Mouse (Mus musculus) heart, postnatal 4 days (tissue): ENCODE results near the gene Pign. TPM values are rescaled to one million over a fixed set of nuclear protein-coding genes. Genes with fewer than 3 reads are reported as not detected.

Source experiments
- DNase-seq: peaks from one replicate; pipeline ENCODE4 v3.0.0; 2021
- total RNA-seq, 2 experiments: library from RNA; stranded (reverse); gene quantifications; 2 replicates each; pipeline ENCODE4 v1.2.3; 2021

The Pign gene
- total RNA-seq: 10 to 100 TPM; 23.6 to 25.7 TPM

- DNase-seq: peak; percentile 98
Measured at GRCm38 (mm10) chr1:105663171-105663961, at the start of gene Pign, which contains the start of gene Relch. Pign (minus strand) TSS chr1:105663677. Relch (plus strand) TSS chr1:105663861.

GRCm38 (mm10) chr1:105712822-105713221 lies 49.3 kb upstream of the Pign start:
- no peak for DNase-seq

GRCm38 (mm10) chr1:105711227-105711626 lies 47.8 kb upstream of the Pign start:
- peak; percentile 28 for DNase-seq

- DNase-seq: no peak
Measured at GRCm38 (mm10) chr1:105709415-105709814, 45.9 kb upstream of the Pign start.

- no peak for DNase-seq
Measured at GRCm38 (mm10) chr1:105700984-105701530, 37.6 kb upstream of the Pign start.

DNA sequence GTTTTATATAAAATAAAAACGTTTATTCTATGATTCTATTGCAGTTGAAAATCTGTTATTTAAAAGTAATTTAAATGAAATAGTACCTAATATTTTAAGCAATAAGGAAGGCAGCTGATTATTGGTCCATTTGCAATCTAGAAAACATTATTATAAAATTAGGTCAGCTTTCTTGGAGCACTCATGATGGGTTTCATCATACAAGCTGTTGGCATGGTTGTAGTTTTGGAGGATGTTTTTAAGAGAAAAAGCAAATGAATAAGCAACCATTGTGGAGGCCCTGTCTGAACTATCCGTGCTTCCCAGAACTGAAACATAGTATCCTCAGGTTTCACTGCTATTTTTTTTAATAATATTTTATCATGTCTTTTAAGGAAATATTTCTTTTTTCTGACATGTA lies 32.1 kb upstream of the Pign start:
- no peak for DNase-seq

- DNase-seq: no peak
Measured at GRCm38 (mm10) chr1:105685501-105685900, 22.0 kb upstream of the Pign start.

DNA sequence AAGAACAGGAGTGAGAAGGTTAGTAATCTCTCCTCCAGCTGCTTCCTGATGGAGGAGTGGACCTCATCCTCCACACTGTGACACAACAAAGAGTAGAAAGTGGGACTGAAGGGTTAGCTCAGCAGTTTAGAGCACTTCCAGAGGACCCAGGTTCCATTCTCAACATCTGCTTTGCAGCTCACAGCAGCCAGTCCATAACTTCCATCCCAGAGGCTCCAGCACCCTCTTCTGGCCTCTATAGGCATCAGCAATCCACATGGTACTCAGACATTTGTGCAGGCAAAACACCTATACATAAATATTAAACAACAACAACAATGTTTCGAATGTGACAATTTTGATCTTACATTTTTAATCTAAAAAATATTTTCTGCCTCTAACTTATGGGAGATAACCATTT lies 17.1 kb upstream of the Pign start:
- DNase-seq: peak; percentile 18

DNA sequence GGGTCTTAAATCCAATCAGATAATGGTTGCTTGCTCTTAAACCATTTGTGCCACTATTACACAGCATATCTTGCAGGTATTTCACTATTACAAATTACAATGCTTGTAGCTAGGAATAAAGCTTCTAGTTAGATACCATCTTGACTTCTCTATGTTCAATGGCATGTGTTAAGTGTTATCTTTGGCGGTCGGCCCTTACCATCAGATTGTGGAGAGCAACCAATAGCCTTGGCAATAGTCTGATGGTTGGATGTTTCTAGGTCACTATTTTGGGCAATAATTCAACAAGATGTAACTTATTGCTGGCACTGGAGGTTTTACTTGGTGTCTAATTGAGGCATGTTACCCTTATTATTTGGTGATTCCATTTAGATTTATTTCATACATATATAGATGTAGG lies 11.3 kb upstream of the Pign start:
- no peak for DNase-seq

GRCm38 (mm10) chr1:105669700-105670099 lies 6.2 kb upstream of the Pign start:
- DNase-seq: no peak

- no peak for DNase-seq
Measured at GRCm38 (mm10) chr1:105663962-105664812, 710 bp upstream of the Pign start.

DNA sequence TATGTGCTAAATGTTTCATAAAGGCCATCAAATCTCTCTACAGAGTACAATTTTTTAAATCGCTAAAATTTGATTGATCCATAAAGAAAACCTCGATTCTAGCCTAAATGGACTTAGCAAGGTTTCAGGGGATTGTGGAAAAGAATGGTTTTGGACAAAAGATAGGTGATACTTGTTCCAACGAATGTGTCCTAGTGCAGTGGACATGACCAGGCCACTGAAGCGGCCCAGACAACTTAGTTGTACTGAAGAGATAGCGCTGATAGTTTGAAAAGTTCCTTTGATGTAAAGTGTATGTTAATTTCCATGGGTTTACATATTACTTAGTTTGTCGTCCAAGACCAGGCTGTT lies 682 bp downstream of the Pign start:
- DNase-seq: no peak

DNA sequence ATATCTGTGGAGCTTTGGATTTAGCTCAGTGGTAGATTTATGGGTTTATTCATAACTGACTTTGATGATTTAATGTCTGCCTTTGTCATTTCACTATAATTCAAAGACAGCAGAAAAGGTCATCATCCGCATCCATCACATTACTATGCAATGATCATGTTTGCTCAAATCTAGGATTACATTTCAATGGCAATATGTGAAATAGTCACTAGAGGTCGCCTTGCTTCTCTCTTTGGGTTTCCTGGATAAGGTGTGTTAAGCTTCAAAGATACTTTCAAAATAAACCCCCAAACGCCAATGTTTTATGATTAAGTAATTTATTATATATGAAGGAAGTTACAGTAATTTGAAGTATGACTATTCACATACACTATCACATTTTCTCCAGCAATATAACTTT lies 3.5 kb downstream of the Pign start:
- peak; percentile 26 for DNase-seq

DNA sequence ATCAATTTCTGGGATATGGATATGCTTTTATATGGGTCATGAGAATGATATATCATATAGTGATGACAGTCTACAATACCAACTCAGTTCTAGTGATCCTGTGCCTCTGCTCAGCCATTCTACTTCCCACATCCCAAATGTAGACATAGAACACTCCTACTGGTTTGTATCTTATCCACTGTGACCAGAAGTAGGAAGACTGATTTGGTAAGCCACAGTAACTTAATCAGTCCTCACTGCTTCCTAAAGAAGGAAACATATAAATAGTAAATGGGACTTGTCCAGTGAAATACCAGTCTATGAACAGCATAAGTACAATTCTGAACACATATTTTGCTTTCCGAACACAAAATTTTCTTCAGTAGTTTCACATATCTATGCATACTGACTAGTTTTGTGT lies 9.5 kb downstream of the Pign start:
- DNase-seq: no peak

GRCm38 (mm10) chr1:105650650-105651049 lies 12.8 kb downstream of the Pign start:
- DNase-seq: no peak

DNA sequence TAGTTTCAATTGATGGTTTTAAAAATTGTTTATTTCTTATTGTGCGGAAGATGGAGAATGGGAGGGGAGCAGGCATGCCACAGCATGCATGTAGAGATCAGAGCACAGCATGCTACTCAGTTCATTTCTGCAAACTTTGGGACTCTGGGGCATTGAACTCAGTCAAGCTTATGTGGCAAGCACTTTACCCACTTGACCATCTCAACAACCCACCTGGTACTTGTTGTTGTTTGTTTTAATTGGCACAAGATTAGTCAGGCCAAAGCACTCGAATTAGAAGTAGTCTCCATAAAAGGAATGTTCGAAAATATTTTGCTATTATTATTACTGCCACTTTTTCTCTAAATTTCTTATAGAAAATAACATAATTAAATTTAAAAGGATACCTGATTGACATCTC lies 19.4 kb downstream of the Pign start:
- DNase-seq: no peak

DNA sequence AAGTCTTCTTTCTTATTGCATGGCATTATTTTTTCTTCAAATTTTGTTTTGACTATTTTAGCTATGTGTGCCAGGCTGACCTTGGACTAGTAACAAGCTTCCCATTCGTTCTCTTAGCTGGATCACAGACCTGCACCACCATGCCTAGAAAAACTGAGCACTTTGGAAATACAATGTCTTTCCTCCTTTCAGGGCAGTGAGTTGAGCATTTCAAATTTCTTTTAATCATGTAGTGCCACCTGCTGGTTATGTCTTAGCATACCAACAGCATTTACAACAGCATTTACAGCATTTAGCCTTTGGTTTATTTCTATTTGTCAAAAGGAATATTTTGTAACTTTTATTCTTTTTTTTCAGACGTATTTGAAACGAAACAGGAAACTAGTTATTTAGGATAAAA lies 33.0 kb downstream of the Pign start:
- DNase-seq: peak; percentile 13

- DNase-seq: no peak
Measured at GRCm38 (mm10) chr1:105589673-105590072, 73.8 kb downstream of the Pign start.

- no peak for DNase-seq
Measured at GRCm38 (mm10) chr1:105588697-105589096, 74.8 kb downstream of the Pign start.

DNA sequence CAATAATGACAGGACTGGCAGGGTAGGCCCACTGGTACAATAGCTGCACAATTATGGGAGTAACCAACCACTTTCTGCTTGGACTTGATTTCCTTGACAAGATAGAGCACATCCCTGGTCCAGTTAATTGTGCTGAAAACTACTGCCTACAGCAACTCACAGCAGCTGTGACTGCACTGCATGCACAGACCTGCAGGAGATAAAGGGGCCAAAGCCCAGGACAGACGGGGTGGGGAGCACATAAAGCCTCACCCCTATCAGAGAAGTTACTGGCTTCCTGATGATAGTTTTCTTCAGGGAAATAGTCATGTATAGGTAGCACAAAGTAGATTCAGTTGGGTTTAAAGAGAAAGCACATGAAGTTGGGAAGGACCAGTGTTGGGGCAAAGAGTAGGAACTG lies 80.7 kb downstream of the Pign start:
- DNase-seq: no peak

DNA sequence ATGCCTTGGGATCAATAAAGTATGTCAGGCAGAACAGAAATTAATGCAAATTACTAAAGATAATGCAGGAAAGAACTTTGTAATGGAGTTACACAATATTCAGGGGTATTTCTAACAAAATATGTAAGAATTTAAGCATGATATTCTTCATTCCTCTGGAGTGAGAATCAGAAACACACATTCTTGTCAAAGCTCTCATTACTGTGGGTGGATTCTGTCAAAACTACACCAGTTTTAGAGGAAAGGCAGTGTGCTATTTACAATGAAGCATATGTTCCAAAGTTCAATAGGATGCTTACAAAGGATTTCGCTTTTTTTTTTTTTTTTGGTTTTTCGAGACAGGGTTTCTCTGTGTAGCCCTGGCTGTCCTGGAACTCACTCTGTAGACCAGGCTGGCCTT lies 82.6 kb downstream of the Pign start:
- DNase-seq: no peak

DNA sequence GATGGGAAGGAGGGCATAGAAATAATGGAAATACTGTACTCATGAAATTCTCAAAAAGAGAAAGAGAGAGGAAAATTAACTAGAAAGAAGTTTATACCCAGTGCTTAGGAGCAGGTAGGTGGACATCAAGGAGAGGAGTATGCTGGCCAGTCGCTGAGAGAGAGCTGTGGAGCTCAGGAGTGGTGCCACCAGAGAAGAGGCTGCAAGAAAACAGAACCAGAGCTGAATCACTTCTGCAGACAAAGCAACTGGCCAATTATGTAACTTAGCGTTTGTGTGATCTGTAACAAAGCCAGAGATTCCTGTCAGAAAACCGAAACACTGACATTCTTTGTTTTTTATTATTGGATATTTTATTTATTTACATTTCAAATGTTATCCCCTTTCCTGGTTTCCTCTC lies 97.4 kb downstream of the Pign start:
- DNase-seq: no peak

DNA sequence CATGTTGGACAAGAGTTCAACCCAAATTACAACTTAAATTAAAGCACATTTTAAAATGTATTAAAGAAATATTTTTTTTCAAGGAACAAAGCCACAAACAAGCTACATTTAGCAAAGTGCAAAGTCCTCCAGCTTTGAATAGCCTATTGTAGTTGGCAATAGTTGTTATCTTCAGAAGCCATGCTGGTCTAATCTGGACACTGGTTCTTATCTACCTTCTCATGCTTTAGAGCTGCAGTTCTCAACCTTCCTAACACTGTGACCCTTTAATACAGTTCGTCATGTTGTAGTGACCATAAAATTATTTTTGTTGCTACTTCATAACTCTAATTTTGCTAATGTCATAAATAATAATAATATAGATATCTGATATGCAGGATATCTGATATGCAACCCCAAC lies 99.2 kb downstream of the Pign start:
- DNase-seq: no peak

DNA sequence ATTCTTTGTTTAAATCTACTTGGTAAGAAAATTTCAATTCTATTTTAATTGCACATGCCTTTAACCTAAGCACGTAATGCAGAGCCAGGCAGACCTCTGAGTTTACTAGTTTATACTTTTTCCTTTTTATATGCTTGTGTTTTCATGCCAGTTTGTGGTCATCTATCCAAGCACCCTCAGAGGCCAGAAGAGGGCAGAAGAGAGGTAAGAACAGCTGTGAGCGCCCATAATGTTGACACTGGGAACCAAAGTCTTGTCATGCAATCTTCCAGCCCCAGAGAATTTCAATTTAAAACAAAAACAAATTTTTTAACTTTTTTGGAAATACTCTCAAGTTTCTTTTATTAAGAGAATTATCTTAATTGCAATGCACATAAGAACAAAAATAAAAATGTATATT lies 99.7 kb downstream of the Pign start:
- no peak for DNase-seq
